Mouse (Mus musculus) lung, postnatal 10 days (tissue): ENCODE data around the gene Gm5935.
"Not testable (repeated sequence)": the region's sequence is repeated elsewhere in the genome, so short reads cannot be mapped to it uniquely, and the experiment has no call there.

Source experiments
- DNase-seq: peaks from one replicate; pipeline ENCODE4 v3.0.0; 2021

Gm5935 gene

DNA sequence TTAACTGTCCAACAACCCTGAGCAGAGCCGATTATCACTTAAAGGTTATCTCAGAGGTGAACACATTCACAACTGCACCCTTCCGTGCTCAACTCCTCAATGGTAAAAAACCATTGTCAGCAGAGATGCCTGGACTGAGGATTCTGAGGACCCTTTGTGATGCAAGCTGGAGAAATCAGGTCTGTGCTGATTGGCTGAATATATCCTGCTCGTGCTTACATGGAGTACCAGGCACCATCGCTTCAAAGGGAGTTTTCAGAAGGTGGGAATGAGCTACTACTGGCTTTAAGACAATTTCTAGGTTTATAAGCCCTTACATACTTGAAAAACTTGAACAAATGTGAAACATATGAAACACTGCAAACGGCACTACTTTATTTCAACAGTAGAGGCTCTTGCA, at the start of gene Gm5935:
TSS of gene Gm5935 (minus strand) at position 101 of the 400 bp plus-strand sequence.
- DNase-seq, result not testable (repeated sequence)
